Mouse (Mus musculus) C2C12 (cell line): ENCODE measurements around the gene Tmem33. TPM values are rescaled to one million over a fixed set of nuclear protein-coding genes. Genes with fewer than 3 reads are reported as not detected.

ENCODE experiments used
- H3K27me3 ChIP-seq: one replicate; pipeline ENCODE4 v1.6.1; 2011; ENCODE audit not compliant: control insufficient read depth, insufficient read depth, insufficient read length
- H3K36me3 ChIP-seq: one replicate; pipeline ENCODE4 v1.6.1; 2011; ENCODE audit not compliant: control insufficient read depth, insufficient read depth
- H3K4me3 ChIP-seq: one replicate; pipeline ENCODE4 v1.5.1; 2011; ENCODE audit warnings: mild to moderate bottlenecking, control low read depth; ENCODE audit not compliant: poor library complexity, insufficient read depth, severe bottlenecking
- H3K79me2 ChIP-seq: one replicate; pipeline ENCODE4 v1.6.1; 2011; ENCODE audit not compliant: control insufficient read depth, insufficient read depth
- H3K79me3 ChIP-seq: one replicate; pipeline ENCODE4 v1.6.1; 2011; ENCODE audit warnings: low read depth, control low read depth
- H3ac ChIP-seq: one replicate; pipeline ENCODE3; 2011; ENCODE audit warnings: low read depth; ENCODE audit not compliant: control insufficient read depth, insufficient read length
- CEBPB ChIP-seq: IDR thresholded peaks from one replicate; pipeline ENCODE4 v1.6.1; 2011; ENCODE audit warnings: low read depth, mild to moderate bottlenecking, control low read depth, moderate library complexity
- CTCF ChIP-seq: IDR thresholded peaks from one replicate; pipeline ENCODE4 v1.5.1; 2011; ENCODE audit not compliant: control insufficient read depth, insufficient read depth, insufficient read length
- FOSL1 ChIP-seq: IDR thresholded peaks from one replicate; pipeline ENCODE4 v1.8.0; 2011; ENCODE audit warnings: mild to moderate bottlenecking, low read length; ENCODE audit not compliant: poor library complexity, insufficient read depth, severe bottlenecking
- MAX ChIP-seq: IDR thresholded peaks from one replicate; pipeline ENCODE4 v1.6.1; 2011; ENCODE audit warnings: mild to moderate bottlenecking, control low read depth
- MYOD1 ChIP-seq: IDR thresholded peaks from one replicate; pipeline ENCODE4 v1.6.1; 2011; ENCODE audit warnings: low read depth; ENCODE audit not compliant: control insufficient read depth, insufficient read length
- MYOG ChIP-seq: IDR thresholded peaks from one replicate; pipeline ENCODE4 v1.6.1; 2011; ENCODE audit not compliant: control insufficient read depth, insufficient read length; ENCODE audit errors: extremely low read depth
- USF1 ChIP-seq: IDR thresholded peaks from one replicate; pipeline ENCODE4 v1.6.1; 2011; ENCODE audit warnings: low read depth, mild to moderate bottlenecking, control low read depth, moderate library complexity
- polyA plus RNA-seq: library from polyadenylated mRNA; unstranded; fragments of >200 nt; fragmentation: generic; extraction: Trizol; gene quantifications from one replicate; pipeline ENCODE4 v1.2.1, GENCODE M21; 2012; ENCODE audit warnings: missing spikeins

Gene Tmem33
- polyA plus RNA-seq, 1 experiment = 56.7 TPM

DNA sequence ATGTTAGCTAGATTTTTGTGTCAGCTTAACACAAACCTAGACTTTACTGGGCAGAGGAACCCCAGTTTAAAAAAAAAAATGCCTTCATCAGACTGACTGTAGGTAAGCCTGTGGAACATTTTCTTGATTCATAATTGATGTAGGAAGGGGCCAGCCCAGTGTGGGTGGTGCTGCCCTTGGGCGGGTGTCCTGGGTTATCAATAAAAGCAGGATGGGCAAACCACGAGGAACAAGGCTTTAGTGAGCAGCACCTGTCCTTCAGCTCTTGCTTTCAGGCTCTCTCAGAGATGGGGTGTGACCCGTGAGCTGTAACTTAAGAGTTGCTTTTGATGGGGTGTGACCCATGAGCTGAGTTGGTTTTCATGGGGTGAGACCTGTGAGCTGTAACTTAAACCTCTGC is 34.7 kb downstream of the Tmem33 start:
- Histone ChIP-seq H3K79me2 (no peaks in the 10 kb centered on the region), H3K79me3 (no peaks in the 10 kb centered on the region), H3K4me3 (no peak overlapping the region), H3ac (no peak overlapping the region), H3K36me3 (peaks cover 24% of the 10 kb centered on the region), H3K27me3 (no peaks in the 10 kb centered on the region)
- no peak for TF ChIP-seq MYOG
- TF ChIP-seq CTCF = no peak
- no peak for TF ChIP-seq FOSL1
- no peak for TF ChIP-seq USF1
- TF ChIP-seq CEBPB = no peak
- no peak for TF ChIP-seq MAX
- no peak for TF ChIP-seq MYOD1

DNA sequence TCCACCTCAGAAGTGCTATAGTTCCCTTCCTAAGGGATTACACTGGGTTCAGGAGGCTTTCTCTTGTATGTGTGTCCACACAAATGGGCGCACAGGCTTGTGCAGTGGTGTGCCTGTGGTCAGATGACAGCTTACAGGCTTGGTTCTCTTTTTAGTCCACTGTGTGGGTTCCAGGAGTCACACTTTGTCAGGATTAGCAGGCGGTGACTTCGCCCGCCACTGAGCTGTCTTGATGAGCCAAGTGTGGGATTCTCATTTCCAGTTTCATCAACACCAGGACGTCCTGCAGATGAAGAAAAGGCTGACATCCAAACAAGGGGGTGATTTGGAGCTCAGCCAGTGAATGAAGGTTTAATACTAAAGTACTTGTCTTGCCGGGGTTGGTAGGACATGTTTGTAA is 35.3 kb downstream of the Tmem33 start:
- Histone ChIP-seq H3ac (no peak overlapping the region), H3K79me3 (no peaks in the 10 kb centered on the region), H3K36me3 (peaks cover 21% of the 10 kb centered on the region), H3K27me3 (no peaks in the 10 kb centered on the region), H3K79me2 (no peaks in the 10 kb centered on the region), H3K4me3 (no peak overlapping the region)
- TF ChIP-seq CTCF (no peak), MYOD1 (no peak), USF1 (no peak), FOSL1 (no peak), MYOG (no peak)

DNA sequence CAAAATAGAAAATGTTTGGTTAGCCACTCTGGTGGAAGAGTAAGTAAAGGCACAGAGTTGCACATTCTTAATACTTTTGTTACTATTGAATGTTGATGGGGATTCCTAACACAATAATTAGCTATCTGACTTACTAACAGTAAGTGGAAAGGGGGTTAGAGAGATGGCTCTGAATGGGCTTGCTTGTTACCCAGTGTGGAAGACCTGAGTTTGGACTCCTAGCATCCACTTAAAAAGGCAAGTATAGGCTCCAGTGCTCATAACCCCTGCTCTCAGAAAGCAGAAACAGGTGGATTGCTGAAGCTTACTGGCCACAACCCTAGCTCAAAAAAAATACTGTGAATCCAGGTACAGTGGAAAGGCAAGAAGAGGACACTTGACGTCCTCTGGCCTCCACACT is 35.8 kb downstream of the Tmem33 start:
- Histone ChIP-seq H3K4me3 (no peak overlapping the region), H3ac (no peak overlapping the region), H3K79me3 (no peaks in the 10 kb centered on the region), H3K79me2 (no peaks in the 10 kb centered on the region), H3K27me3 (no peaks in the 10 kb centered on the region), H3K36me3 (peaks cover 21% of the 10 kb centered on the region)
- TF ChIP-seq FOSL1 (no peak), MAX (no peak), CTCF (no peak), CEBPB (no peak), MYOD1 (no peak), MYOG (no peak), USF1 (no peak)

DNA sequence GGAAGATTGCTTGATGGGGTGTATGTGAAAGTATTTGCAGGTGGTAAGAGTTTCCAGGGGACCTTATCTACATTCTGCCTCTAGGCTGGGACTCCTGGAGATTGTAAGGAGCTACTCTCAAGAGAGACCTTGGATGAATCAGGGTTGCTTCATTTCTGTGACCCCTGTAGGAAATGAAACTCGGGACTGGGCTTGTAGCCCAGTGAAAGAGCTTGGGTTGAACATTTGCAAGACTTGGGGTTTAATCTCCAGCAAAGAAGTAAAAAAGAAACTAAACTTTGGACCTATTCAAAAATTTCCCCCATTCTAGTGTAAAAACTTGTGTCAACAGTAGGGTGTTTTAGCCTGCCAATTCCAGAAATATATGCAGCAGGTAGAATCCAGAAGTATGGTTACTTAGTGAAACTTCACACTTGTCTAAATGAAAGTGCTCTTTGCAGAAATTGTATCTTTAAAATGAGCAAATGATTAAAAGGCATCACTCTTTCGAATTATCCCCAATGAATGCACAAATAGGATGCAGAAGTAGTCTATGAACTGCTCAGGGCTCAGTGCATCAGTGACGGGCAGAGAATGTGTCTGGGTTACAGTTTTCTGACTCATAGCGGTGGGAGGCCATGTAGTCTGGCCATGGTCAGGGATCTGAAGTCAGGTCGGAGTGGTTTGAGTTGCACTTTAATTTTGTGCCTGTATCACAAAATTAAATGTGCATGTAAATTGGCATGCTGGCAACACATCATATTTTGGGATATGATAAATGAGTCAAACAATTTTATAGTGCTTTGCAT is 36.9 kb downstream of the Tmem33 start:
- no peak overlapping the region for H3ac ChIP-seq
- no peaks in the 10 kb centered on the region for H3K27me3 ChIP-seq
- no peak overlapping the region for H3K4me3 ChIP-seq
- peaks cover 13% of the 10 kb centered on the region for H3K36me3 ChIP-seq
- H3K79me3 ChIP-seq = no peaks in the 10 kb centered on the region
- no peaks in the 10 kb centered on the region for H3K79me2 ChIP-seq
- TF ChIP-seq FOSL1 = no peak
- TF ChIP-seq MYOD1 = no peak
- TF ChIP-seq CTCF = no peak
- TF ChIP-seq CEBPB = no peak
- no peak for TF ChIP-seq MYOG
- TF ChIP-seq MAX = no peak

DNA sequence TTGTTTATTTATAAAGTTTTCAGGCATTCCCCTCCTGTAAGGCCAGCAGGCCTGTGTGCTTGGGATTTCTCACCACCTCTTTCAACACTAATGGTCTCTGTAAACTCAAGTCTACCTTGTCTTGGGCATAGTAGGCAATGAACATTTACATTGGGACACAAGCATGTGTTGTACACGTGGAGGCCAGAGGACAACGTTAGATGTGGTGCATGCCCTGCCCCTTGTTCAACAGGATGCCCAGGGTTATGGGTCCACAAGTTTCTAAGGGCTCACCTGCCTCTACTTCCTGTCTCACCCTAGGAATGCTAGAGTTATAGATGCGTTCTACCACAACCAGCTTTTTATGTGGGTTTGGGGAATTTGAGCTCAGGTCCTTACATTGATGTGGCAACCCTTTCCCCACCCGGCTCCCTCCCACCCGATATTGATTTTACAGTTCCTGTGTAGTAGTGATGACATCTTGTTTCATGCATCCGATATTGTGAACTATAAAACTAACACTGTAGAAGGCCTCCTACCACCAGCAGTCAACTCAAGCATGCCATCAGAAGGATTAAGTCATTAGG is 39.6 kb downstream of the Tmem33 start:
- Histone ChIP-seq H3K36me3 (no peaks in the 10 kb centered on the region), H3ac (no peak overlapping the region), H3K4me3 (no peak overlapping the region), H3K79me2 (no peaks in the 10 kb centered on the region), H3K27me3 (no peaks in the 10 kb centered on the region), H3K79me3 (no peaks in the 10 kb centered on the region)
- no peak for TF ChIP-seq CEBPB
- TF ChIP-seq MAX = no peak
- no peak for TF ChIP-seq USF1
- no peak for TF ChIP-seq FOSL1
